Mouse (Mus musculus) ES-CJ7 (cell line): ENCODE measurements around the gene Bmper.

Source experiments
- DNase-seq: peaks from one replicate; pipeline ENCODE4 v3.0.0; 2011; ENCODE audit warnings: low read depth, low spot score

The Bmper gene

GRCm38 (mm10) chr9:23235368-23236002, 12.6 kb downstream of the Bmper start:
- no peak for DNase-seq

GRCm38 (mm10) chr9:23236635-23237279, 13.9 kb downstream of the Bmper start:
- no peak for DNase-seq

GRCm38 (mm10) chr9:23239011-23239410, 16.1 kb downstream of the Bmper start:
- DNase-seq: no peak

- DNase-seq: no peak
Observed at GRCm38 (mm10) chr9:23242911-23243310, 20.0 kb downstream of the Bmper start.

GRCm38 (mm10) chr9:23243869-23244268, 21.0 kb downstream of the Bmper start:
- DNase-seq: no peak

- DNase-seq: no peak
Observed at GRCm38 (mm10) chr9:23246389-23246788, 23.5 kb downstream of the Bmper start.

GRCm38 (mm10) chr9:23250026-23250425, 27.1 kb downstream of the Bmper start:
- peak; percentile 74 for DNase-seq

GRCm38 (mm10) chr9:23251001-23251400, 28.1 kb downstream of the Bmper start:
- DNase-seq: no peak

- no peak for DNase-seq
Observed at GRCm38 (mm10) chr9:23253624-23254023, 30.7 kb downstream of the Bmper start.

- no peak for DNase-seq
Observed at GRCm38 (mm10) chr9:23254237-23255214, 31.6 kb downstream of the Bmper start.

GRCm38 (mm10) chr9:23255841-23256240, 33.0 kb downstream of the Bmper start:
- no peak for DNase-seq

- no peak for DNase-seq
Observed at GRCm38 (mm10) chr9:23256576-23256975, 33.7 kb downstream of the Bmper start.

GRCm38 (mm10) chr9:23261834-23262233, 39.0 kb downstream of the Bmper start:
- no peak for DNase-seq

- DNase-seq: no peak
Observed at GRCm38 (mm10) chr9:23262851-23263250, 40.0 kb downstream of the Bmper start.

- DNase-seq: no peak
Observed at GRCm38 (mm10) chr9:23264471-23264870, 41.6 kb downstream of the Bmper start.

GRCm38 (mm10) chr9:23268609-23269008, 45.7 kb downstream of the Bmper start:
- DNase-seq: no peak

- DNase-seq: no peak
Observed at GRCm38 (mm10) chr9:23269087-23269486, 46.2 kb downstream of the Bmper start.

GRCm38 (mm10) chr9:23276244-23276643, 53.4 kb downstream of the Bmper start:
- DNase-seq: no peak

- DNase-seq: no peak
Observed at GRCm38 (mm10) chr9:23284940-23285460, 62.1 kb downstream of the Bmper start.

- no peak for DNase-seq
Observed at GRCm38 (mm10) chr9:23293574-23293973, 70.7 kb downstream of the Bmper start.

GRCm38 (mm10) chr9:23295569-23295968, 72.7 kb downstream of the Bmper start:
- no peak for DNase-seq
